Mouse (Mus musculus): ENCODE measurements around the gene Mmd. TPM values are rescaled to one million over a fixed set of nuclear protein-coding genes. Genes with fewer than 3 reads are reported as not detected.

Mmd gene
- polyA plus RNA-seq, 1 experiment from 2014 or later: 46.2 TPM

DNA sequence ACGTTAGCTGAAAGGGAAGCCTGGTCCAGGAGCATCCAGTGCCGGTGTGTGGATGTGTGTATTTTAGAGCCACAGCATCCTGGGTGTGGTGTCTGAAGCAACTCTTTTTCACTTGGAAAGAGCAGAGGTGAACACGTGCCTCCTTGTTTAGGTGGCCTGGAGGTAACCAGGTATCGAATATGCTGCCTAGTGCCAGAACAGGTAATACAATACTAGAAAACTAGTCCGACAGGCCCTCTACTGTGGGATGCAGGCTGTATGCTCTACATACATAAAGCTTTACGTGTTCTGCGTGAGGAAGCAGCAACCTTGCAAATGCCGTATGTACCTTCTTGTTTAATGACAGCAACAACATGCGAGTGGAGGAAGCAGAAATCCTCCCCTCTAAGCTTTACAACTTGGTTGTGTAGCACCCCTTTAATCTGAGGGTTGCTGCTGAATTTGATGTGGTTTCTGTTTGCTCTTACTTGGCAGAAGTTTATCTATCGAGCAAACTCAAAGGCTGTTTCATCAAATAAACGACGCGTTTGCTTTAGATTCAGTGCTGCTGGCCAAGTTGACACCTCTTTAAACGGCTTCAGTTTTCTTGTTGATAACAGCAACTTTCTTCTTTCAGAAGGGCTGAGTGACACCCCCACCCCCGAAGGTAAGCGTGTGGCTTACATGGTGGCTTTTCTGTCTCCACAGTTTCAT, 7.7 kb downstream of the Mmd start:
- H3K9ac ChIP-seq (ENCODE audit: low read length): no peak overlapping the region
- no peaks in the 10 kb centered on the region for H3K27me3 ChIP-seq (ENCODE audit: control insufficient read depth, insufficient read depth, low read depth, low read length)
- peaks cover 54% of the 10 kb centered on the region for H3K4me1 ChIP-seq (replicated peaks; ENCODE audit: control insufficient read depth, insufficient read depth, low read length)
- peaks cover 13% of the 10 kb centered on the region for H3K36me3 ChIP-seq (ENCODE audit: control insufficient read depth, insufficient read depth, low read length)
- no peaks in the 10 kb centered on the region for H3K9me3 ChIP-seq (ENCODE audit: control insufficient read depth, low read length)
- H3K27ac ChIP-seq (ENCODE audit: low read length): peak overlapping the region; percentile 36
- H3K4me3 ChIP-seq (ENCODE audit: low read length): no peak overlapping the region
- WGBS: 23% methylated on average over 16 of the region's 16 CpGs
- H3K4me2 ChIP-seq (ENCODE audit: low read depth, low read length): peak overlapping the region; percentile 12; the same call in 1 of the 2 replicates
- ATAC-seq (ENCODE audit: low read depth): no peak

GRCm38 (mm10) chr11:90258321-90258927, 9.2 kb downstream of the Mmd start:
- Histone ChIP-seq H3K4me1 (replicated peaks; ENCODE audit: control insufficient read depth, insufficient read depth, low read length) (peaks cover 41% of the 10 kb centered on the region), H3K27me3 (ENCODE audit: control insufficient read depth, insufficient read depth, low read depth, low read length) (no peaks in the 10 kb centered on the region), H3K9me3 (ENCODE audit: control insufficient read depth, low read length) (no peaks in the 10 kb centered on the region), H3K9ac (ENCODE audit: low read length) (no peak overlapping the region), H3K36me3 (ENCODE audit: control insufficient read depth, insufficient read depth, low read length) (peaks cover 24% of the 10 kb centered on the region), H3K4me2 (ENCODE audit: low read depth, low read length) (no peak overlapping the region), H3K27ac (ENCODE audit: low read length) (no peak overlapping the region; the same call in 1 of the 2 replicates), H3K4me3 (ENCODE audit: low read length) (no peak overlapping the region)
- WGBS: 49% methylated on average over 10 of the region's 10 CpGs
- 0 out of 2 replicates have a peak, but pooled peaks have one; percentile 19 for ATAC-seq (ENCODE audit: low read depth)

DNA sequence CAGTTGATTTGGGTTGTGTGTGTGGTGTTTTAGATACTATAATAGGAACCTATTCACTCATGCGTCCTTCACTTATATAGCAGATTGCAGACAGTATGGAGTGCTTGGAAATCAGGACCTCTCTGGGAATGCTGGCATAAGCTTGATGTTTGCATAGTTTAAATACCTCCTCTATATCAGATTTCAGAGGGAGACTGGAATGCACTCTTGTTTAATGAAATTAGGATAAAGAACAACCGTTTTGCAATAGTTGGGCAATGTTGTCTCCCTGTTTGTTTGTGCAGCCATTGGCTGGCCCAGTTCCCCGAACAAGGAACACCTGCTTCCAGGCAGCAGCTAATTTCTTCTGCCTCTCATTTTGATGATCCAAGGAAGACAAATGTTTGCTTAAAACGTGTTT, 9.8 kb downstream of the Mmd start:
- Histone ChIP-seq H3K36me3 (ENCODE audit: control insufficient read depth, insufficient read depth, low read length) (peaks cover 26% of the 10 kb centered on the region), H3K4me3 (ENCODE audit: low read length) (no peak overlapping the region), H3K4me1 (replicated peaks; ENCODE audit: control insufficient read depth, insufficient read depth, low read length) (peaks cover 41% of the 10 kb centered on the region), H3K4me2 (ENCODE audit: low read depth, low read length) (no peak overlapping the region), H3K9ac (ENCODE audit: low read length) (no peak overlapping the region), H3K9me3 (ENCODE audit: control insufficient read depth, low read length) (no peaks in the 10 kb centered on the region), H3K27me3 (ENCODE audit: control insufficient read depth, insufficient read depth, low read depth, low read length) (no peaks in the 10 kb centered on the region), H3K27ac (ENCODE audit: low read length) (peak overlapping the region; percentile 30; the same call in 1 of the 2 replicates)
- WGBS: 18% methylated on average over 4 of the region's 4 CpGs
- ATAC-seq (ENCODE audit: low read depth): peak; percentile 86

DNA sequence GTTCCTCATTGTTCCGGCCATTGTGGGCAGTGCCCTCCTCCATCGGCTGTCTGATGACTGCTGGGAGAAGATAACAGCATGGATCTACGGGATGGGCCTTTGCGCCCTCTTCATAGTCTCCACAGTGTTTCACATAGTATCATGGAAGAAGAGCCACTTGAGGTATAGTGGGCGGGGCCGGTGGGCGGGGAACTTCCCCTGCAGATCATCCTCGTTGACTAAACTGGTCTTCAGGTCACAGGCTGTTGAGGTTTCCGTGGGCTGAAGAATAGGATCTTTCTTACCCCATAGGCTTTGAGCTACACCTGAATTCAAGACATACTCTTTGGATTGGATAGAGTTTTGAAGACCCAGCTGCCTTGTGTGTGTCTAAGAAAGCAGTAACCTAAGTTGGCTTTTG, 10.6 kb downstream of the Mmd start:
- H3K4me2 ChIP-seq (ENCODE audit: low read depth, low read length): no peak overlapping the region
- 78% methylated on average over 9 of the region's 9 CpGs for WGBS
- H3K4me1 ChIP-seq (replicated peaks; ENCODE audit: control insufficient read depth, insufficient read depth, low read length): peaks cover 41% of the 10 kb centered on the region
- peaks cover 30% of the 10 kb centered on the region for H3K36me3 ChIP-seq (ENCODE audit: control insufficient read depth, insufficient read depth, low read length)
- H3K27me3 ChIP-seq (ENCODE audit: control insufficient read depth, insufficient read depth, low read depth, low read length): no peaks in the 10 kb centered on the region
- H3K4me3 ChIP-seq (ENCODE audit: low read length): no peak overlapping the region
- no peak overlapping the region for H3K27ac ChIP-seq (ENCODE audit: low read length)
- no peak overlapping the region for H3K9ac ChIP-seq (ENCODE audit: low read length)
- no peaks in the 10 kb centered on the region for H3K9me3 ChIP-seq (ENCODE audit: control insufficient read depth, low read length)
- ATAC-seq (ENCODE audit: low read depth): no peak

- Histone ChIP-seq H3K9ac (ENCODE audit: low read length) (no peak overlapping the region), H3K4me3 (ENCODE audit: low read length) (no peak overlapping the region), H3K9me3 (ENCODE audit: control insufficient read depth, low read length) (no peaks in the 10 kb centered on the region), H3K4me2 (ENCODE audit: low read depth, low read length) (no peak overlapping the region), H3K4me1 (replicated peaks; ENCODE audit: control insufficient read depth, insufficient read depth, low read length) (peaks cover 7% of the 10 kb centered on the region), H3K27me3 (ENCODE audit: control insufficient read depth, insufficient read depth, low read depth, low read length) (no peaks in the 10 kb centered on the region), H3K27ac (ENCODE audit: low read length) (no peak overlapping the region), H3K36me3 (ENCODE audit: control insufficient read depth, insufficient read depth, low read length) (peaks cover 35% of the 10 kb centered on the region)
- 80% methylated on average over 11 of the region's 11 CpGs for WGBS
- ATAC-seq (ENCODE audit: low read depth): no peak
Observed at GRCm38 (mm10) chr11:90264180-90264579, 14.9 kb downstream of the Mmd start.

DNA sequence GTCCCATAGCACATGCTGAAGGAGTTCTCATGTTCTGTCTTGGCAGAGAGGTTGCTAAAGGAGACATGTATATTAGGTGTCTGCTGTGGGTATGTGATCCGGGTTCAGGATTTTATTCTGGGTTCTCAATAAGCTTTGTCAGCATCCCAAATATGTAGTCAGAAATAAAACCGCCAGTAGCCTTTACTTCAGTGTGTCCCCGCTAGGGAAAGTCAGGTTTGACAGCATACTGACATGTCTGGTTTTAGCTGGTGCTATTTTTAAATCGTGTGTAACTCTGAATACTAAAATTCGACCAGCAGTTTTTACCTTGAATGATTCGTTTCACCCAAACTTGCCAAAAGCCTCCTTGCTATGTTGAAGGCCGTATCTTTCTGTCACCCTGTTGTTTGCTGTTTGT, 16.3 kb downstream of the Mmd start:
- H3K4me3 ChIP-seq (ENCODE audit: low read length): no peak overlapping the region
- H3K9me3 ChIP-seq (ENCODE audit: control insufficient read depth, low read length): no peaks in the 10 kb centered on the region
- WGBS: 80% methylated on average over 7 of the region's 7 CpGs
- H3K27ac ChIP-seq (ENCODE audit: low read length): no peak overlapping the region
- H3K27me3 ChIP-seq (ENCODE audit: control insufficient read depth, insufficient read depth, low read depth, low read length): no peaks in the 10 kb centered on the region
- H3K9ac ChIP-seq (ENCODE audit: low read length): no peak overlapping the region
- no peak overlapping the region for H3K4me2 ChIP-seq (ENCODE audit: low read depth, low read length)
- peaks cover 35% of the 10 kb centered on the region for H3K36me3 ChIP-seq (ENCODE audit: control insufficient read depth, insufficient read depth, low read length)
- ATAC-seq (ENCODE audit: low read depth): no peak
- no peaks in the 10 kb centered on the region; the same call in 1 of the 2 replicates for H3K4me1 ChIP-seq (replicated peaks; ENCODE audit: control insufficient read depth, insufficient read depth, low read length)

DNA sequence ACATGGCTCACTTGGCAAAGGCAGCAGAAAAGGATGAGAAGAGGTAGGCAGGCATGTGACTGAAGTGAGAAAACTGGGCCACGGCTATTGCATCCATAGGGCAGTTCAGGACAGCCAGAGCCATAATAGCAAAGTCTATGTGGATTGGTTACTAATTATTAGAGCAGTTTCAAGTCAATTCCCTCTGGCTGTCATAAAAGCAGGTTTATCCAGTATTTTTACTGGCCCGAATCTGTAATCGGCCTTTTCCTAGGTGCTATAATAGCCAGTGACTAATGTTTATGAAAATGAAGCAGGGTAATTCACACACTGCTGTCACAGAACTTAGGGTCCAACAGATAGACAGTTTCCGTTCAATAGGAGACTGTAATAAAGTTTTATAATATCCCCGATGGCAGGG, 19.7 kb downstream of the Mmd start:
- no peak overlapping the region for H3K27ac ChIP-seq (ENCODE audit: low read length)
- ATAC-seq (ENCODE audit: low read depth): no peak
- H3K9ac ChIP-seq (ENCODE audit: low read length): no peak overlapping the region
- 75% methylated on average over 5 of the region's 5 CpGs for WGBS
- H3K4me2 ChIP-seq (ENCODE audit: low read depth, low read length): no peak overlapping the region
- no peaks in the 10 kb centered on the region for H3K9me3 ChIP-seq (ENCODE audit: control insufficient read depth, low read length)
- peaks cover 25% of the 10 kb centered on the region for H3K36me3 ChIP-seq (ENCODE audit: control insufficient read depth, insufficient read depth, low read length)
- H3K4me1 ChIP-seq (replicated peaks; ENCODE audit: control insufficient read depth, insufficient read depth, low read length): no peaks in the 10 kb centered on the region; the same call in 1 of the 2 replicates
- H3K27me3 ChIP-seq (ENCODE audit: control insufficient read depth, insufficient read depth, low read depth, low read length): no peaks in the 10 kb centered on the region
- no peak overlapping the region for H3K4me3 ChIP-seq (ENCODE audit: low read length)

- Histone ChIP-seq H3K27ac (ENCODE audit: low read length) (no peak overlapping the region), H3K4me1 (replicated peaks; ENCODE audit: control insufficient read depth, insufficient read depth, low read length) (no peaks in the 10 kb centered on the region; the same call in 1 of the 2 replicates), H3K27me3 (ENCODE audit: control insufficient read depth, insufficient read depth, low read depth, low read length) (no peaks in the 10 kb centered on the region), H3K4me2 (ENCODE audit: low read depth, low read length) (no peak overlapping the region), H3K36me3 (ENCODE audit: control insufficient read depth, insufficient read depth, low read length) (peaks cover 21% of the 10 kb centered on the region), H3K4me3 (ENCODE audit: low read length) (no peak overlapping the region), H3K9ac (ENCODE audit: low read length) (no peak overlapping the region), H3K9me3 (ENCODE audit: control insufficient read depth, low read length) (no peaks in the 10 kb centered on the region)
- ATAC-seq (ENCODE audit: low read depth): no peak
- WGBS: 60% methylated on average over 18 of the region's 18 CpGs
Observed at GRCm38 (mm10) chr11:90269398-90270123, 20.3 kb downstream of the Mmd start.
